Mouse (Mus musculus) ES-E14 (cell line): ENCODE data around the gene Kl. TPM values are rescaled to one million over a fixed set of nuclear protein-coding genes. Genes with fewer than 3 reads are reported as not detected.

Experiments used
- DNase-seq: peaks from one replicate; pipeline ENCODE4 v3.0.0-alpha.2; 2013; ENCODE audit warnings: low read depth, low spot score
- H3K27ac ChIP-seq: 2 replicates; pipeline ENCODE4 v1.5.1; 2012; ENCODE audit warnings: low read depth, mild to moderate bottlenecking, low read length, moderate library complexity, mixed read lengths; ENCODE audit not compliant: poor library complexity, insufficient read depth, severe bottlenecking
- H3K36me3 ChIP-seq: 2 replicates; pipeline ENCODE4 v1.6.1; 2012; ENCODE audit warnings: mild to moderate bottlenecking, low read length, moderate library complexity, mixed read lengths; ENCODE audit not compliant: control insufficient read depth, poor library complexity, insufficient read depth, severe bottlenecking
- H3K4me1 ChIP-seq, 2 experiments: fragments of 150-350 bp in 1 of 2; sonication (generic) in 1 of 2; 2 replicates each; pipeline ENCODE4 v1.6.1; 2012; ENCODE audit warnings: low read length in 2 of 2, mild to moderate bottlenecking in 1 of 2, mixed read lengths in 1 of 2; ENCODE audit not compliant: control insufficient read depth in 2 of 2, insufficient read depth in 2 of 2, poor library complexity in 1 of 2
- H3K4me3 ChIP-seq, 2 experiments: fragments of 150-350 bp in 1 of 2; sonication (generic) in 1 of 2; 2 replicates each; pipeline ENCODE4 v1.5.1; 2012; ENCODE audit warnings: low read length in 2 of 2, low read depth in 1 of 2, mild to moderate bottlenecking in 1 of 2, mixed read lengths in 1 of 2; ENCODE audit not compliant: insufficient read depth in 1 of 2, poor library complexity in 1 of 2, severe bottlenecking in 1 of 2
- H3K9ac ChIP-seq: 2 replicates; pipeline ENCODE4 v1.6.1; 2012; ENCODE audit warnings: low read depth, mild to moderate bottlenecking, low read length, mixed read lengths; ENCODE audit not compliant: poor library complexity, insufficient read depth, severe bottlenecking
- H3K9me3 ChIP-seq: fragments of 150-350 bp; sonication (generic); 2 replicates; pipeline ENCODE4 v1.6.1; 2012; ENCODE audit warnings: low read depth, mild to moderate bottlenecking, low read length; ENCODE audit not compliant: control insufficient read depth, insufficient read depth
- CHD2 ChIP-seq: IDR thresholded peaks from 2 replicates; pipeline ENCODE4 v1.6.1; 2014; ENCODE audit warnings: mild to moderate bottlenecking, low read depth, low read length, inconsistent platforms
- HCFC1 ChIP-seq: IDR thresholded peaks from 2 replicates; pipeline ENCODE4 v1.6.1; 2012; ENCODE audit warnings: low read length, inconsistent platforms, borderline replicate concordance; ENCODE audit not compliant: insufficient read depth
- MAFK ChIP-seq: IDR thresholded peaks from 2 replicates; pipeline ENCODE4 v1.6.1; 2014; ENCODE audit warnings: mild to moderate bottlenecking, low read depth, low read length, inconsistent platforms; ENCODE audit not compliant: insufficient read depth
- ZC3H11A ChIP-seq: IDR thresholded peaks from 2 replicates; pipeline ENCODE4 v1.6.1; 2012; ENCODE audit warnings: low read depth, mild to moderate bottlenecking, inconsistent platforms, low read length, borderline replicate concordance
- ZNF384 ChIP-seq: IDR thresholded peaks from 2 replicates; pipeline ENCODE4 v1.6.1; 2012; ENCODE audit warnings: low read depth, low read length, inconsistent platforms
- in situ Hi-C, 2 experiments: fragments of 600-800 bp; cut with MboI; formaldehyde crosslinking; loops; one replicate each; pipeline ENCODE4 v1.15.1; 2025; ENCODE audit warnings: low sequenced_read_pairs in 2 of 2, inconsistent platforms in 1 of 2; ENCODE audit not compliant: unreplicated experiment in 2 of 2
- total RNA-seq: library from RNA; depleted of rRNA; stranded (reverse); fragments of 300-350 nt; gene quantifications from 2 replicates; pipeline ENCODE4 v1.2.3, GENCODE M21; 2012

Kl gene
- total RNA-seq, 1 experiment = 0.09 TPM

- Histone ChIP-seq H3K27ac (no peak overlapping the region), H3K9me3 (no peaks in the 10 kb centered on the region), H3K9ac (no peak overlapping the region), H3K36me3 (no peaks in the 10 kb centered on the region), H3K4me3 (no peak overlapping the region), H3K4me1 (peaks cover 0 to 6% of the 10 kb centered on the region in 2 experiments; a peak in 1 of 4 replicates)
- DNase-seq = no peak
- in situ Hi-C loops = no loop called here
- TF ChIP-seq HCFC1 (no peak), CHD2 (no peak), ZNF384 (no peak), MAFK (no peak), ZC3H11A (no peak)
Observed at GRCm38 (mm10) chr5:150919961-150920360, 32.4 kb upstream of the Kl start.

DNA sequence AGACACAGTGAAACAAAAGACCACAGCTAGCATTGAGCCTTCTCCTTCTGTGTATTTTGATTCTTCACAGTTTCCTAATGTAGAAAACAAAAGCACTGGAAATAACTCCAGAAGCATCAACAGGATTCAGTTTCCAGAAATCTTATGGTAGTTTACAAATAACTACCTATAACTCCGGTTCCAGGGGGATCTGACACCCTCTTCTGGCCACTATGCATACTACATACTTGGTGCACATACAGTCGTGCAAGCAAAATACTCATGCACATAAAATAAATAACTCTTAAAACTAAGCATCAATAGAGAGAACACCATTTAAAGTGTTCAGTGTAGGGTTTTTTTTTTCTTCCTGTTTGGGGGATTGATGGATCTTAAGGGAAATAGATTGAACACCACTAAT is 23.0 kb upstream of the Kl start:
- DNase-seq = no peak

DNA sequence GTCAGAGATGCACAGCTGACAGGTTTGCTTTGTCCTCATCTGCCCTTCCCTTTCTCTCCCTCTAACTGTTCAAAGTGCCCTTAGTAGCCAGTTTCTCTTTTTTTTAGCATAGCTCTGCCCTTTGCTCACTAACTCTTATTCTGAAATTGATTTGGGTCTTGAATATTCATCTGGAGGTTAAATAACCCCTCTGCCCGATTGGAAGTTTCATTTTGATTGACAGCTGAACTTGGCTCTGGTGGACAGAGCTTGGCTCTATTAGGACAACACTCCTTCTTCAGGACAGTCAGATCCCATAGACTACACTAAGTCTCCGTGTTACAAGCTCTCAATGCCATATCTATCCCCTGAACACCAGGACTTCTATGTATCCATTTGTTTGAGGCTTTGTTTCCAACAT is 19.8 kb upstream of the Kl start:
- no peak for DNase-seq
- in situ Hi-C loops = no loop called here
- TF ChIP-seq MAFK = no peak
- no peak for TF ChIP-seq ZC3H11A
- no peaks in the 10 kb centered on the region for H3K36me3 ChIP-seq
- no peak overlapping the region for H3K9ac ChIP-seq
- no peaks in the 10 kb centered on the region for H3K9me3 ChIP-seq
- no peak overlapping the region for H3K4me3 ChIP-seq
- H3K27ac ChIP-seq = no peak overlapping the region
- peaks cover 0 to 2% of the 10 kb centered on the region in 2 experiments; a peak in 1 of 4 replicates for H3K4me1 ChIP-seq

More for the DNA sequence above, 23.0 kb upstream of the Kl start:
- H3K4me1 ChIP-seq = no peaks in the 10 kb centered on the region
- no peaks in the 10 kb centered on the region for H3K9me3 ChIP-seq
- TF ChIP-seq HCFC1 (no peak), MAFK (no peak), CHD2 (no peak), ZC3H11A (peak; percentile 55; the same call in 1 of the 2 replicates), ZNF384 (no peak)
- no peak overlapping the region for H3K27ac ChIP-seq
- no peak overlapping the region for H3K9ac ChIP-seq
- H3K4me3 ChIP-seq = no peak overlapping the region
- in situ Hi-C loops = no loop called here
- H3K36me3 ChIP-seq = no peaks in the 10 kb centered on the region

DNA sequence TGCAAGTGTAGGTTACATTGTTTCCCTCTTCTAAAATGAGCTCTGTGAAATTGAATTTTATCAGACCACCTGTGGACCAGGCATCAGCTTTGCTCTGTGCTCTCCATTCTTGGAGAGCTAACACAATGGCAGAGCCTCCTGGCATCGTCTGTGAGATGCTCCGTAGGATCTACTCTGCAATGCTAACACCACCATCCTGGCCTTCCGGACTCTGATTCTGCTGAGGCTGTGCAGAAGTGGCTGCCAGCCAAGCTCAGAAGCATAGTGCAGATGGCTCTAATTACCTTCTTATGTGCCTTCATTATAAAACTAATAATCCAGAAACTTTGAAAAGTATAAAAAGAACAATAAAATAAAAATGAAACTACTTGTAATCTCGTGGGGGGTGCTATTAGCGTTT is 16.2 kb upstream of the Kl start:
- Histone ChIP-seq H3K4me3 (no peak overlapping the region), H3K4me1 (peaks cover 0 to 2% of the 10 kb centered on the region in 2 experiments; a peak in 1 of 4 replicates), H3K36me3 (no peaks in the 10 kb centered on the region), H3K9me3 (no peaks in the 10 kb centered on the region), H3K27ac (no peak overlapping the region), H3K9ac (no peak overlapping the region)
- TF ChIP-seq ZC3H11A (no peak), CHD2 (no peak), HCFC1 (no peak), ZNF384 (no peak), MAFK (no peak)
- in situ Hi-C loops = no loop called here
- no peak for DNase-seq

- H3K27ac ChIP-seq = no peak overlapping the region
- H3K4me1 ChIP-seq = peaks cover 0 to 2% of the 10 kb centered on the region in 2 experiments; a peak in 1 of 4 replicates
- H3K4me3 ChIP-seq = no peak overlapping the region
- no peak for TF ChIP-seq HCFC1
- TF ChIP-seq MAFK = no peak
- TF ChIP-seq CHD2 = no peak
- no peak for TF ChIP-seq ZC3H11A
- no peak for TF ChIP-seq ZNF384
- H3K36me3 ChIP-seq = no peaks in the 10 kb centered on the region
- in situ Hi-C loops = no loop called here
- no peak overlapping the region for H3K9ac ChIP-seq
- no peak for DNase-seq
- H3K9me3 ChIP-seq = no peaks in the 10 kb centered on the region
Observed at GRCm38 (mm10) chr5:150936807-150937206, 15.6 kb upstream of the Kl start.
